Mouse (Mus musculus) embryonic facial prominence, embryonic 14.5 days (tissue): ENCODE results near the gene Hoxa5. TPM values are rescaled to one million over a fixed set of nuclear protein-coding genes. Genes with fewer than 3 reads are reported as not detected.

Source experiments
- ATAC-seq: fragments of 200-750 bp; cut with Nextera tagmentation; 2 replicates; pipeline ENCODE4 v1.8.0; 2017; ENCODE audit warnings: low read depth, moderate number of reproducible peaks, moderate TSS enrichment
- DNase-seq: peaks from one replicate; pipeline ENCODE4 v3.0.0-alpha.2; 2015; ENCODE audit warnings: low spot score
- H3K27ac ChIP-seq: fragments of 300-500 bp; sonication (generic); replicated peaks from 2 replicates; pipeline ENCODE4 v1.5.1; 2014; ENCODE audit warnings: low read depth, mild to moderate bottlenecking, low read length, moderate library complexity
- H3K27me3 ChIP-seq: fragments of 300-500 bp; sonication (generic); replicated peaks from 2 replicates; pipeline ENCODE4 v1.6.1; 2014; ENCODE audit warnings: low read length; ENCODE audit not compliant: control insufficient read depth, insufficient read depth
- H3K36me3 ChIP-seq: fragments of 300-500 bp; sonication (generic); 2 replicates; pipeline ENCODE4 v1.6.1; 2014; ENCODE audit warnings: low read length, mixed read lengths; ENCODE audit not compliant: control insufficient read depth, insufficient read depth
- H3K4me1 ChIP-seq: fragments of 300-500 bp; sonication (generic); 2 replicates; pipeline ENCODE4 v1.6.1; 2014; ENCODE audit warnings: antibody characterized with exemption, low read length; ENCODE audit not compliant: control insufficient read depth, insufficient read depth
- H3K4me2 ChIP-seq: fragments of 300-500 bp; sonication (generic); 2 replicates; pipeline ENCODE4 v1.6.1; 2014; ENCODE audit warnings: low read depth, mild to moderate bottlenecking, low read length, moderate library complexity, mixed read lengths
- H3K4me3 ChIP-seq: fragments of 300-500 bp; sonication (generic); 2 replicates; pipeline ENCODE4 v1.5.1; 2014; ENCODE audit warnings: low read depth, mild to moderate bottlenecking, low read length
- H3K9ac ChIP-seq: fragments of 300-500 bp; sonication (generic); 2 replicates; pipeline ENCODE4 v1.6.1; 2014; ENCODE audit warnings: low read depth, mild to moderate bottlenecking, low read length, moderate library complexity, mixed read lengths
- H3K9me3 ChIP-seq: fragments of 300-500 bp; sonication (generic); 2 replicates; pipeline ENCODE4 v1.6.1; 2016; ENCODE audit warnings: low read length; ENCODE audit not compliant: control insufficient read depth
- WGBS: fragments of 180-500 bp; shearing (Covaris S2); extraction: QIAGEN DNeasy Blood & Tissue Kit; methylation state at CpG from one replicate; pipeline ENCODE4 v1.1.7; 2014; 5-methylcytosine and 5-hydroxymethylcytosine counted together
- polyA plus RNA-seq: library from polyadenylated mRNA; unstranded; fragments of >200 nt; fragmentation: Nextera tagmentation; extraction: Ambion mirVana; gene quantifications from 2 replicates; pipeline ENCODE4 v1.2.1, GENCODE M21; 2014

The Hoxa5 gene
- polyA plus RNA-seq, 1 experiment from 2014 or later = 2.4 TPM

GRCm38 (mm10) chr6:52235866-52236265 is 31.5 kb upstream of the Hoxa5 start:
- Histone ChIP-seq H3K27me3 (peaks cover 97% of the 10 kb centered on the region), H3K4me1 (no peaks in the 10 kb centered on the region), H3K9ac (no peak overlapping the region), H3K9me3 (no peaks in the 10 kb centered on the region), H3K27ac (no peak overlapping the region), H3K36me3 (no peaks in the 10 kb centered on the region), H3K4me3 (no peak overlapping the region), H3K4me2 (no peak overlapping the region)
- WGBS = 11% methylated on average over 6 of the region's 6 CpGs
- ATAC-seq (no peak), DNase-seq (no peak)

- peaks cover 97% of the 10 kb centered on the region for H3K27me3 ChIP-seq
- 28% methylated on average over 9 of the region's 9 CpGs for WGBS
- H3K36me3 ChIP-seq = no peaks in the 10 kb centered on the region
- no peak overlapping the region for H3K9ac ChIP-seq
- H3K4me1 ChIP-seq = no peaks in the 10 kb centered on the region
- DNase-seq (no peak), ATAC-seq (no peak)
- no peaks in the 10 kb centered on the region for H3K9me3 ChIP-seq
- no peak overlapping the region for H3K27ac ChIP-seq
- no peak overlapping the region for H3K4me2 ChIP-seq
- H3K4me3 ChIP-seq = no peak overlapping the region
Measured at GRCm38 (mm10) chr6:52235267-52235666, 30.9 kb upstream of the Hoxa5 start.

GRCm38 (mm10) chr6:52234428-52235140 is 30.2 kb upstream of the Hoxa5 start:
- Histone ChIP-seq H3K36me3 (no peaks in the 10 kb centered on the region), H3K4me2 (no peak overlapping the region), H3K9ac (no peak overlapping the region), H3K4me3 (peak overlapping the region; percentile 5; the same call in 1 of the 2 replicates), H3K27me3 (peaks cover 97% of the 10 kb centered on the region), H3K4me1 (no peaks in the 10 kb centered on the region), H3K27ac (no peak overlapping the region), H3K9me3 (no peaks in the 10 kb centered on the region)
- ATAC-seq (no peak), DNase-seq (no peak)
- 3% methylated on average over 34 of the region's 68 CpGs for WGBS

- Histone ChIP-seq H3K4me3 (peak overlapping the region; percentile 5; the same call in 1 of the 2 replicates), H3K9ac (no peak overlapping the region), H3K27me3 (peaks cover 99% of the 10 kb centered on the region), H3K9me3 (no peaks in the 10 kb centered on the region), H3K27ac (no peak overlapping the region), H3K36me3 (no peaks in the 10 kb centered on the region), H3K4me2 (no peak overlapping the region; the same call in 1 of the 2 replicates), H3K4me1 (no peaks in the 10 kb centered on the region)
- WGBS = 1% methylated on average over 51 of the region's 70 CpGs
- ATAC-seq (no peak), DNase-seq (no peak)
Measured at GRCm38 (mm10) chr6:52233546-52234427, 29.4 kb upstream of the Hoxa5 start.

- 2% methylated on average over 23 of the region's 23 CpGs for WGBS
- H3K9me3 ChIP-seq = no peaks in the 10 kb centered on the region
- no peak overlapping the region for H3K27ac ChIP-seq
- H3K4me3 ChIP-seq = no peak overlapping the region
- no peak for DNase-seq
- no peak overlapping the region for H3K4me2 ChIP-seq
- no peak for ATAC-seq
- H3K36me3 ChIP-seq = no peaks in the 10 kb centered on the region
- no peaks in the 10 kb centered on the region for H3K4me1 ChIP-seq
- no peak overlapping the region for H3K9ac ChIP-seq
- peaks cover 98% of the 10 kb centered on the region for H3K27me3 ChIP-seq
Measured at GRCm38 (mm10) chr6:52232984-52233545, 28.7 kb upstream of the Hoxa5 start.

GRCm38 (mm10) chr6:52232568-52232965 is 28.2 kb upstream of the Hoxa5 start:
- Histone ChIP-seq H3K36me3 (no peaks in the 10 kb centered on the region), H3K4me3 (no peak overlapping the region), H3K27ac (no peak overlapping the region), H3K27me3 (peaks cover 98% of the 10 kb centered on the region), H3K9me3 (no peaks in the 10 kb centered on the region), H3K4me2 (no peak overlapping the region), H3K9ac (no peak overlapping the region), H3K4me1 (no peaks in the 10 kb centered on the region)
- no peak for ATAC-seq
- WGBS = under 1% methylated on average over 18 of the region's 18 CpGs
- DNase-seq = peak; percentile 38

GRCm38 (mm10) chr6:52231885-52232567 is 27.6 kb upstream of the Hoxa5 start:
- H3K9me3 ChIP-seq = no peaks in the 10 kb centered on the region
- H3K27me3 ChIP-seq = peaks cover 98% of the 10 kb centered on the region
- H3K36me3 ChIP-seq = no peaks in the 10 kb centered on the region
- 1% methylated on average over 18 of the region's 18 CpGs for WGBS
- H3K4me2 ChIP-seq = no peak overlapping the region
- no peak overlapping the region for H3K9ac ChIP-seq
- DNase-seq = no peak
- H3K27ac ChIP-seq = no peak overlapping the region
- H3K4me3 ChIP-seq = no peak overlapping the region
- ATAC-seq = no peak
- H3K4me1 ChIP-seq = no peaks in the 10 kb centered on the region

GRCm38 (mm10) chr6:52230516-52231165 is 26.3 kb upstream of the Hoxa5 start, which contains the start of gene Hoxa9:
Gene Hoxa9 (minus strand): TSS chr6:52231089.
- DNase-seq (no peak), ATAC-seq (no peak)
- Histone ChIP-seq H3K4me3 (no peak within 1 kb of the TSS), H3K9ac (no peak within 1 kb of the TSS), H3K9me3 (no peaks in the 10 kb centered on the region), H3K36me3 (no peaks in the 10 kb centered on the region), H3K4me2 (no peak within 1 kb of the TSS), H3K4me1 (no peaks in the 10 kb centered on the region), H3K27me3 (peaks cover 98% of the 10 kb centered on the region), H3K27ac (no peak within 1 kb of the TSS)
- WGBS = 1% methylated on average over 22 of the region's 36 CpGs
